Mouse (Mus musculus): ENCODE measurements at regions not wholly inside any gene's neighbourhood (a gene's known extent, or its start where the extent isn't known, plus 50 kb on each side); places are given as distances from the start of the nearest gene placed in this dataset.

DNA sequence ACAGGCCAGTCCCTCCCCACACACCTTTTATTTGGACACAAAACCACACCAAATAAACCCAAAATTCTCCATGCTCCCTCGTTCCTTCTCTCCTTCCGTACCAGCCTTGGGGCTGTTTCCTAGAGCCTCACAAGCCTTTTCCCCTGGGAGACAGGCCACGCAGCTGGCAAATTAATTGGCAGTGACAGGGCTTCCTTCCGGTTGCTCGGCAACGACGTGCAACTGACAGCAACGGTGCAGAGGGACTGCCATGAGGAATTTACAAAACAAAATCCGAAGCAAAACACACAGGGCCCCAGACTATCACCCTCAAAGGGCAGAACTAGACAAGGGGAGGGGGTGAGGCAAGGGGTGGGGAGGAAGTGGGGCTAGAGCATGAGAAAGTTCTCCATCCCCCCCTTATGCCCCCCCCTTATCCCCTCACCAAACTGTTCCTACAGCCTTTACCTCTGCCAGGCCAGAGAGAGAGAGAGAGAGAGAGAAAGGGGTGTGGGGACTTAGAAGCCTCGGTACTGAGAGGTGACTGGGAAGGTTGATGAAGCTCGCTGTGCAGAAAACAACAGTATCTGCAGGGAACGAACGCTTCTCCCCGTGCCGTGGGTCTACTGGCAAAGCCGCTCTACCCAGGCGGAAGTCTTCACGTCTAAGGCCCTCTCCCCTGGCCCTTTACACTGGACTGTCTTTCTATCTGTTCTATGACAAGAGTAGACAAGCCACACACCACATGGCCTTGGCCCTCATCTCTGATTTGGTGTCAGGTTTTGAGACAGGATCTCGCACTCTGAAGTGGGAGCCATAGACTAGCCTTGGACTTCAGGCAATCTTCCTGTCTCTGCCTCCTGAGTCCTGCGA is 264.4 kb downstream of the Sox9 start:
- Histone ChIP-seq H3K4me2 (ENCODE audit: insufficient read depth, low read depth, poor library complexity, severe bottlenecking) (no peak overlapping the region), H3K9me3 (replicated peaks; ENCODE audit: low read length) (no peaks in the 10 kb centered on the region), H3K36me3 (replicated peaks in 1 of 2; ENCODE audit: control insufficient read depth in 1 of 2, insufficient read depth in 1 of 2, low read length in 1 of 2) (peaks cover 0 to 12% of the 10 kb centered on the region in 2 experiments), H3K79me2 (replicated peaks; ENCODE audit: control insufficient read depth, extremely low read depth, insufficient read depth, poor library complexity, severe bottlenecking) (no peaks in the 10 kb centered on the region), H3K4me1 (ENCODE audit: control insufficient read depth in 1 of 2, insufficient read depth in 2 of 2) (no peaks in the 10 kb centered on the region), H3K9ac (ENCODE audit: insufficient read depth, low read depth) (no peak overlapping the region), H3K27ac (ENCODE audit: insufficient read depth, low read depth) (no peak overlapping the region), H3K4me3 (replicated peaks in 1 of 3; ENCODE audit: low read depth in 2 of 3, low read length in 2 of 3, poor library complexity in 1 of 3) (no peak overlapping the region), H3K27me3 (replicated peaks) (no peaks in the 10 kb centered on the region)
- TF ChIP-seq TBP (conservative IDR thresholded peaks at IDR 0.05; ENCODE audit: low read depth, low read length), result no peak
- no peak for TF ChIP-seq ELF1 (IDR thresholded peaks at IDR 0.05; ENCODE audit: low read depth, low read length)
- no peak for TF ChIP-seq JUND (conservative IDR thresholded peaks at IDR 0.05; ENCODE audit: low read depth, low read length)
- no peak for DNase-seq (ENCODE audit: extremely low read depth)
- in situ Hi-C loops (cut with MboI; ENCODE audit: low pct_ligation_motif_present, low pct_unique_long_range_greater_than_20kb, low sequenced_read_pairs) (no loop called here), dilution Hi-C loops (cut with MboI; ENCODE audit: extremely low pct_ligation_motif_present, extremely low pct_unique_long_range_greater_than_20kb, low sequenced_read_pairs) (no loop called here)

DNA sequence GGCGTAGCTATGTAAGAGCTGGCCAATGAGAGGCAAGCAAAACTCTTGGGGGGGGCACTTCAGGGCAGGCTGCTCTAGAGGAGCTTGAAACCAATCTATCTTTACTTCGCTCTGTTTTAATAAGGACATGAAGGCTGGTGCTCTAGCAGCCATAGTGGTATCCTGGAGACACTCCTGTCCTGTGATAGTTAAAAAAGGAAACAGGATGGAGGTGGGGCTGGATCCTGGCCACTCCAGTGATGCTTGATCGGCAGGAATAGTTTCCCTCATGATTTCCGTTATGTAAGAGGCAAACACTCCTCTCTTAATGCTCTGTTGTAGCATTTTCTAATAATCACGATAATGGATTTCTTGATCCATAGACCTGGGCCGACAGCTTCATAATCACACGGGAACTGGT is 266.1 kb downstream of the Sox9 start:
- no peak overlapping the region for H3K27ac ChIP-seq (ENCODE audit: insufficient read depth, low read depth)
- no peak overlapping the region for H3K4me3 ChIP-seq (replicated peaks in 1 of 3; ENCODE audit: low read depth in 2 of 3, low read length in 2 of 3, poor library complexity in 1 of 3)
- no peak for DNase-seq (ENCODE audit: extremely low read depth)
- H3K9ac ChIP-seq (ENCODE audit: insufficient read depth, low read depth), result no peak overlapping the region
- H3K4me2 ChIP-seq (ENCODE audit: insufficient read depth, low read depth, poor library complexity, severe bottlenecking), result no peak overlapping the region
- H3K79me2 ChIP-seq (replicated peaks; ENCODE audit: control insufficient read depth, extremely low read depth, insufficient read depth, poor library complexity, severe bottlenecking), result no peaks in the 10 kb centered on the region
- H3K27me3 ChIP-seq (replicated peaks), result no peaks in the 10 kb centered on the region
- no peak for TF ChIP-seq ELF1 (IDR thresholded peaks at IDR 0.05; ENCODE audit: low read depth, low read length)
- TF ChIP-seq ZKSCAN1 (IDR thresholded peaks at IDR 0.05; ENCODE audit: borderline replicate concordance, low read depth, low read length), result no peak
- no peak for TF ChIP-seq MYC (IDR thresholded peaks at IDR 0.05; ENCODE audit: low read depth, low read length)
- no peak for TF ChIP-seq RCOR1 (conservative IDR thresholded peaks at IDR 0.05; ENCODE audit: low read depth, low read length)
- no peak for TF ChIP-seq UBTF (IDR thresholded peaks at IDR 0.05; ENCODE audit: low read depth, low read length)
- TF ChIP-seq TBP (conservative IDR thresholded peaks at IDR 0.05; ENCODE audit: low read depth, low read length), result no peak
- no peak for TF ChIP-seq SIN3A (IDR thresholded peaks at IDR 0.05; ENCODE audit: low read length)
- TF ChIP-seq MAFK (IDR thresholded peaks at IDR 0.05; ENCODE audit: insufficient replicate concordance, low read length), result no peak
- no peak for TF ChIP-seq SMC3 (IDR thresholded peaks at IDR 0.05; ENCODE audit: low read depth, low read length)
- no peak for TF ChIP-seq EP300 (IDR thresholded peaks at IDR 0.05; ENCODE audit: low read length)
- TF ChIP-seq GABPA (IDR thresholded peaks at IDR 0.05; ENCODE audit: insufficient replicate concordance, low read depth, low read length), result no peak
- no peak for TF ChIP-seq CHD2 (IDR thresholded peaks at IDR 0.05; ENCODE audit: low read length)
- TF ChIP-seq JUND (conservative IDR thresholded peaks at IDR 0.05; ENCODE audit: low read depth, low read length), result no peak
- no peak for TF ChIP-seq ZC3H11A (IDR thresholded peaks at IDR 0.05; ENCODE audit: low read depth, low read length)
- no peak for TF ChIP-seq USF1 (IDR thresholded peaks at IDR 0.05; ENCODE audit: low read depth, low read length)
- no peak for TF ChIP-seq MEF2A (IDR thresholded peaks at IDR 0.05; ENCODE audit: borderline replicate concordance, low read depth, low read length)
- TF ChIP-seq IRF4 (IDR thresholded peaks at IDR 0.05; ENCODE audit: low read depth, low read length), result no peak
- no peak for TF ChIP-seq JUN (IDR thresholded peaks at IDR 0.05; ENCODE audit: insufficient read depth, low read depth, low read length)
- no peak for TF ChIP-seq CHD1 (IDR thresholded peaks at IDR 0.05; ENCODE audit: low read depth, low read length)
- no peak for TF ChIP-seq E2F4 (IDR thresholded peaks at IDR 0.05; ENCODE audit: insufficient replicate concordance, low read depth, low read length)
- dilution Hi-C loops (cut with MboI; ENCODE audit: extremely low pct_ligation_motif_present, extremely low pct_unique_long_range_greater_than_20kb, low sequenced_read_pairs) (no loop called here), in situ Hi-C loops (cut with MboI; ENCODE audit: low pct_ligation_motif_present, low pct_unique_long_range_greater_than_20kb, low sequenced_read_pairs) (no loop called here)
- H3K4me1 ChIP-seq (ENCODE audit: control insufficient read depth in 1 of 2, insufficient read depth in 2 of 2), result no peaks in the 10 kb centered on the region
- H3K9me3 ChIP-seq (replicated peaks; ENCODE audit: low read length), result no peaks in the 10 kb centered on the region
- peaks cover 0 to 12% of the 10 kb centered on the region in 2 experiments for H3K36me3 ChIP-seq (replicated peaks in 1 of 2; ENCODE audit: control insufficient read depth in 1 of 2, insufficient read depth in 1 of 2, low read length in 1 of 2)
